Mouse (Mus musculus): Measurements from ENCODE around the gene Sepsecs.
A peak's percentile ranks its signal among the peaks of the same experiment; 100 is the strongest.
"Not testable (repeated sequence)": the region's sequence is repeated elsewhere in the genome, so short reads cannot be mapped to it uniquely, and the experiment has no call there.

Gene Sepsecs

DNA sequence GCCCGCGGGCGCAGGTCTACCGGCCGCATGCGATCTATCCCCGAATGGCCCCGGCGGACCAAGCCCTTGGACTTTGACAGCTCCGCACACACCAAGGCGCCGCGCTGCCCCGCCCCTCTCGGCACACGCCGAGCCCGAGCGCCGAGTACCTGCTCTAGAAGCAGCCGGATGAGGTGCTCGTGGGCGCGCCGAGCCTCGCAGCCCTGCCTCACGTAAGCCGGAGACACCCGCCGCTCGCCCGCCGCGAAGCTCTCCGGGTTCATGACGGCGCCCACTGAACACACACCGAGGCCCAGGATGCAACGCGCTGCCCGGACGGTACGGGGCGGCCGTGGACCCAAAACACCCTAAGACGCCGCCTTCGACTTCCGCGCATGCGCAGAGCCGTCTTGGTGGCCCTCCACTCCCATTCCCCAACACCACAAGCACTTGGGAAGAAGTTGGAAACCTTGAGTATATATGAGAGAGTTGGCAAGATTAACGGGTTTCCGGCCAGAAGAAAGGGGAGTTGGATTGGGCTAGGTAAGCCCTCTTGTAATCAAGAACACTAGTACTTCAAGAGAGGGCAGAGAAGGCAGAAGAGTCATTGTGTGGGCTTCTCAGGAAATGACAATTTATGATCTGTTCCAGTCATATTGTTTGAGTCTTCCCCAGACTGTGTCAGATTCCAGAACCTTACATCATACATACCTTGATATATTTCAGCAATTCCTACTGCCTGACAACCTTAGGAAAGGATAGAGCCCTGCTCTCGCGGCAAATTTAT is at the start of gene Sepsecs:
Sepsecs (minus strand) TSS at position 283 of the 766 bp plus-strand sequence.
- peak; percentile 82 to 91 for DNase-seq

- no peak for DNase-seq
These were observed 47.4 kb upstream of the Sepsecs start for GRCm38 (mm10) chr5:52716742-52717448.

- DNase-seq: no peak
These were observed 43.2 kb upstream of the Sepsecs start for GRCm38 (mm10) chr5:52712704-52713103.

DNA sequence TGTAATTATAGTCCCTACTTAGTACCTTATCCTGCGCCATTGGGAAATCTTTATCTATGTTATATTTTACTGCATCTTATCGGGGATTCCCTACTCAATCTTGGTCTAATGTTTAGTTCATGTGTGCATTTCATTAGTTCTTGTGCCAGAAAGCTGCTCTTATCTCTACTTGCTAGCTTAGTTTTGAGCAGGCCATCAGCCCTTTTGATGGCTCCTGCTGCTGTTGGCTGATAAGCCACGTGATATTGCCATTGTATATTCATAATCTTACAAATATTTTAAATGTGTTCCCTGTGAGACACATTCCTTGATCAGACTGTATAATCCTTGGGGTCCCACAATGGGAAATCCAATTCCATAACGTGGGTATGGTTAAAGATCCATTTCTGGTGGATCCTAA is 35.1 kb upstream of the Sepsecs start:
- DNase-seq: no peak

DNA sequence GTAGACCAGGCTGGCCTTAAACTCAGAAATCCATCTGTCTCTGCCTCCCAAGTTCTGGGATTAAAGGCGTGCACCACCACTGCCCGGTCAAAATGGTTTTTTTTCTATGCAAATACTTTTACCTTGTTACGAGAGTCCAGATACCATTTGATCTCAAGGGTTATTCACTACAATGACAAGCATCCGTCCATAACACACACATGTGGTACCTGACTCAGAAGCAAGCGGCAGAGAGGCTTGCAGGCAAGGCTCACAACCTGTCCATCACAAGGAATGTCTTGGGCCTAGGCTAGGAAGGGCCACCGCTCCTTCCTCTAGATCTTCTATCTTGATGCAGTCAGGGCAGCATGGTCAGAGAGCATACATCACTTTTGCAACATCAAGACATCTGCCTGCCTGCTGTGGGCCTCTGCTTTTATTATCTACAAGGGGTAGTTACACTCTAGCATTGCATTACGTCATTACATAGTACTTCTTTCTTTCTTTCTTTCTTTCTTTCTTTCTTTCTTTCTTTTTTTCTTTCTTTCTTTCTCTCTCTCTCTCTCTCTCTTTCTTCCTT is 28.5 kb upstream of the Sepsecs start:
- not testable (repeated sequence) for DNase-seq

DNA sequence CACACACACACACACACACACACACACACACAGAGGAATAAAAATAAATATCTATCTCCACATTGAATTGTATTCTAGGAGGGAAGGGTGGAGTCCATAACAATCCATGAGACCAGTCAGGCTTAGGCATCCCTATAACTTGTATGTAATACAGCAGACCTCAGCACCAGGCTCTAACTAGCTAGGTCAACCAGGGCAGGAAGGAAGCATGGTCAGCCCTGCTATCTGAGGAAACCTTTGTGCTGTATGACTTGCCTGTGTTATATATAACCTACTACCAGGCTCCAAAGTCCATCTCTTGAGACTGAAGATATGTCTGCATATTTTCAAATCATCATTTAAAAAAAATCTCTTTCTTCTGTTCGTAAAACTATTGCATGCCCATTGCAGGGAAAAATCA is 27.8 kb upstream of the Sepsecs start:
- no peak for DNase-seq

DNA sequence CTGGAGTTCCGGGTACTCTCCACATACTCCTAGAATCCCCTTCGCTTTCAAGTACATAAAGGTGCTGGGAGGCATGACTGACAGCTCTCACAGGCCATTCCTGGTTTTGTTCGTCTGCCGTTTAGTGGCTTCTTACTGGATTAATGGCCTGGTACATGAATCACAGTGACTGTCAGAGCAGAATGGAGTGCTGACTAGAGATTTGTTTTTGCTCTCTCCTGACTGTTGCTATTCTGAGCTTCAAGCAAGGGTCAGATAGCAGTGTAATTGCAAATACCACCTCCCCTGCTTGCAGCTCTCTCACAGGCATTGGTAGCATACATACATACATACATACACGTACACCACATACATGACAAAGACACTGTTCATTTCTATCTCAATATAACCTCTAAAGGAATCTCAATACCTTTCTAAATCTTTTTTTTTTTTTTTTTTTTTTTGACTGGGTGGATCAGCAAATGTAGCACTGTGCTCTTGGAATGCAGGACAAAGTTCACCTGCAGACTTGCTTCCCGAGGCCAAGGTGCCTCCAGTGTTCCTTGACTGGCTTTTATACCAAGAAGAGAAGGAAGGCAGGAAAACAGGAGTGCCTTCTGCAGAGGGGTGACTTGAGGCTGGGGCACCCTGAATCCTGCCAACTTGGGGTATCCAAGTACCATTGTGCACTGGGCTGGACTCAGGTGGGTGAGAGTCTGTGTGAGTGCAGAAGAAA is 18.4 kb upstream of the Sepsecs start:
- DNase-seq: no peak

DNA sequence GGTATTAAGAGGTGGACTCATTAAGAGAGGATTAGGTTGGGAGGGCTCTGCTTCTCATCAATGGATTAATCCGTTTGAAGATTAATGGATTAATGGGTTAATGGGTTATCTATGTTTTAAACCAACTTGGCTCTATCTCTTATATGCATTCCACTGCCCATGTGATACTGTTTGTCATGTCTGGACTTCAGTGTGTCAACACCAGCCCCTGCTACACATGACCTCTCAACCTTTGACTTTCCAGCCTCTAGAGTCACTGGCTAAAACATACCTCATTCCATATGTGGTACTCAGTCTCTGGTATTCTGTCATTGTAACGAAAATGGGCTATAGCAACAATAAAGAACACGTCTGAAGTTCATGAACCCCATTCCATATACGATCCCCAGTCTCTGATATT is 11.6 kb upstream of the Sepsecs start:
- no peak for DNase-seq

DNA sequence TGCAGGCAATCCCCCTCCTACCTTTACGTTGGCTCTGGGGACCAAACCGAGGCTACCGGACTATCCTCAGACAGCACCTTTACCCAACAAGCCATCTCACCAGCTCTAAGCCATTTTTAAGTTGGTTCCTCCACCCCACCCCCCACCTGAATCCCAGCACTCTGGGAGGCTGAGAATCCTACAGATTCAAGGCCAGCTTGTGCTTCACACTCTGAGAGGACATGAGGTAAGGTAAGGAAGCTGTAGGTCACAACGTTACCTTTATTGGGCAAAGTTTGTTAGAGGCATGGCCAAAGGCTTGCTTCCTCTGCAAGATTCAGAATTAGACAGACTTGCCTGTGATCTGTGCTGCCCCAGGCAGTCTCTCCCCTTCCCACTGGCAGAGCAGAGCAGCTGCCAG is 10.7 kb upstream of the Sepsecs start:
- DNase-seq: no peak

DNA sequence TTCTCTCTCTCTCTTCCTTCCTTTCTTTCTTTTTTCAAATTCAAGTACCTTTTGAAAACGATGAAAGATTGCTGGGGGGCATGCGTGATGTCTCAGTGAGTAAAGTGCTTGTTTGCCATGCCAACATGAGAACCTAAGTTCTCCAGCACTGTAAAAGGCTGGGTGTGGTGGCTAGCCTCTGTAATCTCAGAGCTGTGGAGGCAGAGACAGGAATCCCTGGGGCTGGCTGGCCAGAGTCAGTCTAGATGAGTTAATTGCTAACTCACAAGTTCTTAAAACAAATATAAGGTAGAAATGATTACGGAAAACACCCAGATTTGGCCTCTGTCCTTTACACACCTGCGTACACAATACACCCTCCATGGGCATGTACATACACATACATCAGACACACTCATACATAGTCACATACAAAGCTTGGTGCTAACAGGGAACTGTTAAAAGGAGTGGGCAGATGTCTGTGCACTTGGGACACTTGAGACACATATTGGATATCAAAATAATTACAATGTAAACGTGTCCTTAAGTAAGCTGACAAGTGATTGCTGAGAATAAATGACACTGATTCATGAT is 9.1 kb upstream of the Sepsecs start:
- no peak for DNase-seq

DNA sequence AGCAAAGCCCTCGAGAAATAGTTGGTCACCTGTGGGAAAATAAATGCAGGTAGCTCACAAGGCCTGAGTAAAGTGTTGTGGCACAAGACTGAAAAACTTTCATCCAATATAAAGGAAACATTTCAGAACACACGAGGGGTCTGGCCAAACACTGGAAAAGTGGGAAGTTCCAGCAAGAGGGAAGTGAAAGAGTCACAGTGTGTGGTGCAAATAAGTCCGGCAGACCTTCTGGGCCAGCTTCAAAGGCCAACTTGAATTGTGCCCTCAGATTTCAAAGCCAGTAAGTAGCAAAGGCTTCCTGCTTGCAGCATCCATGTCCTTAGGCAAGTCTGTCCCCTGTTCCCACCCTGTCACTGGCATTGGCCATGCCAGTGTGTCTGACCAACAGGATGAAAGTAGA is 7.6 kb upstream of the Sepsecs start:
- no peak for DNase-seq

DNA sequence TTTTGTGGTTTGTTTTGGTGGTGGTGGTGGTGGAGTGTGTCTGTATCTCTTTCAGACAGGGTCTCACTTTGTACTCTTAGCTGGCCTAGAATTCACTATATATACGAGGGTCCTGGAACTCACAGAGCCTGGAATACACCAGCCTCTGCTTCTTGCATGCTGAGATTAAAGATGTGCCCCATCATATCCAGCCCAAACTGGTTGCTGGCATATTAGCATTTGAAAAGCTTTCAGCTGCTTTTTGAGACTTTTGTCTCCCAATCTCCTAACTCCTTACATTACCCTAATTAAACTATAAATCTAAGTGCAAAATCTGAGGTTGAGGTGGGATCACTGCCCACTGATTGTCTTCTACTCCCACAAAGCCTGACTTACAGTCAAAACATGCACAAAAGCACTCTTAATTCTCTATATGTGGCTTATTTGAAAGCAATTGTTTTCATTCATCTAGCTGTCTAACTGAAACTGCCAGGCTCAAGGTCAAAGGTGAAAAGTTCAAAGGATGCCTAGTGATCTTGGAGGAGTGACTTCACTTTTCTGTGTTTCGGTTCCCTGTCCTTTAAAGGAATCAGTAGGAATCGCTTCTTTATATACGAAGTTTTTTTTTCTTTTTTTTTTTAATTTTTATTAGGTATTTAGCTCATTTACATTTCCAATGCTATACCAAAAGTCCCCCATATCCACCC is 5.0 kb upstream of the Sepsecs start:
- DNase-seq: no peak

- DNase-seq: no peak
These were observed 3.8 kb upstream of the Sepsecs start for GRCm38 (mm10) chr5:52673341-52673740.

DNA sequence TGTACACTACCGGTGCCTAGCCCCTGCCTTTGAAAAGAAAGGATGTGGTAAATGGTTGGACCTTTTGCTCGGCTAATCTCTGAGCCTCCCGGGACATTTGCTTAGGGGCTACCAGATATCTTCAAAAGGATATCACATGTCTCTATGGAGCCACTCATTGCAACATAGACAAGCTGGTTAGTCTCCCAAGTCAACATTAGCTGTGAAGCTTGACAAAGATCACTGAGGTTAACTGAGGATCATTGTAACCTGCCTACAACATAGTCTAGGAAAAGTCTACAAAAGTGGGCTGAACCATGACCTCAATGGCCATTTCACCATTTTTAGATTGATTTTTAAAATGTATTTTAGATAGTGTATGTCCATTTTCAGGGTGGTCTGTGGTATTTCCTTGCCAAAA is 1.2 kb upstream of the Sepsecs start:
- DNase-seq: no peak

DNA sequence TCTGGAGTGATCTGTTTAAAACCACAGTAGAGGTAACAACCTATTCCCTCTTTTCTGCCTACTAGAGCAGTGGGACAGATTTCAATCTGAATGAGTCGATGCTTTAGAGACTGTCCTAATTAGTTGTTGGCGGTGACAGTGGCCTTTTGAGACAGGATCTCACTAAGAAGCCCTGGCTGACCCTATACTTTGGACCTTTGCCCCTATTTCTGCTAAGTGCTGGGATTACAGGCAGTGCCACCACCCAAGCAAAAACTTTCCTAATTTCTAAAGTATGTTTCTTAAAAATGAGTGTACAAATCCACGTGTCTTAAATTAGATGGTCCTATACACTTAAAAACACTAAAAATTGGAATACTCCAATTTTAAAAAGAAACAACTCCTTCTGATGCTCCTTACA is 2.7 kb downstream of the Sepsecs start:
- DNase-seq: no peak

DNA sequence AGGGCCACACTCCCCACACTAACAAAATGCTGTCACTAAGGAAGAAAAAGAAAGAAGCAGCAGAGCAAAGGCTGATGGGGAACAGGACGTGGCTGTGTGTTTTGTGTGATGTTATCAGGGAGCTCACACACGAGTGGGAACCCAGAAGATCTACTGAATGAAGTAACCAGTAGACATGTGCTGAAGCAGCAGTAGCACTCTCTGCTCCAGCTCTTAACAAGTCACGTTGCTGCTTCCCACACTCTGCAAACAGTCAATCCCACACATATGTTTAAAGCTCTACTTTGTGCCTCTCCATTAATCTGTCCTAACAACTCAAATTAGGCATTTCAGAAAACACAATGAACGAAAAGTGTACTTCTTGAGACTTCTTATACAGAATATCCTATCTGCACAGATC is 11.6 kb downstream of the Sepsecs start:
- no peak for DNase-seq

DNA sequence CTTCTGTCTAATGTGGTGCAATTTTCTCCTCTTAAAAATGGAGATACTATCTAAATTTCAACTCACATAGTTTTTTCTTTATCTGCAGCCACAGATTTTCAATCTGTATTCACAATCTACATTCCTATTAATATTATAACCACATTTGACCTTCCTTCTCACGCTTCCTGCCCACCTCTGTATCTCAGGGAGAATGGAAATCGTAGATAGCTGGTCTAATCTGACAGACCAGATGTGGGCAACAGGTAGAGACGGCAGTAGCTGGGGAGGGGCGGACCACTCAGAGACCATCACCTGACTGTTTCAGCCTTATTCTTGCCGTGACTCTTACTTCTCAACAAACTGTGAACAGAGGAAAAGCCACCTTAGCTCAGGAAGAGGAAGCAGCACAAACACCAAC is 12.2 kb downstream of the Sepsecs start:
- DNase-seq: no peak

- DNase-seq: no peak
These were observed 13.5 kb downstream of the Sepsecs start for GRCm38 (mm10) chr5:52655992-52656391.

- no peak for DNase-seq
These were observed 14.5 kb downstream of the Sepsecs start for GRCm38 (mm10) chr5:52654961-52655360.

DNA sequence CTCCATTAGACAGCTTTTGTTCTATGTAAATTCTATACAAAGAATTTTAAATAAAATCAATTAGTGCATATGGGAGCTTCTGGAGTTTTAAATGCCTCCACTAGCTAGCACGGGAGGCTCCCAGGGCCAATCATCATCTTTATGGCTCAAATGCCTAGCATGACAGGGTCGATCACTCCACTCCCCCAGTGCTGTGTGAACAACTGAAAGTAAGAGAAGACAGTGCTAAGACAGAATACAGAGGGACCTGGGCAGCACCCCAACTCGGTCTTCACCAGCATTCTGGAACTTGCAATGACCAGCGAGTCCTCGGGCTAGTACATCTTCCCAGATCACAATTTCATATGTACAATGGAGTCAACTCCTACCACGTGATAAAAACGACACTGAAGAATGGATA is 16.9 kb downstream of the Sepsecs start:
- DNase-seq: no peak

DNA sequence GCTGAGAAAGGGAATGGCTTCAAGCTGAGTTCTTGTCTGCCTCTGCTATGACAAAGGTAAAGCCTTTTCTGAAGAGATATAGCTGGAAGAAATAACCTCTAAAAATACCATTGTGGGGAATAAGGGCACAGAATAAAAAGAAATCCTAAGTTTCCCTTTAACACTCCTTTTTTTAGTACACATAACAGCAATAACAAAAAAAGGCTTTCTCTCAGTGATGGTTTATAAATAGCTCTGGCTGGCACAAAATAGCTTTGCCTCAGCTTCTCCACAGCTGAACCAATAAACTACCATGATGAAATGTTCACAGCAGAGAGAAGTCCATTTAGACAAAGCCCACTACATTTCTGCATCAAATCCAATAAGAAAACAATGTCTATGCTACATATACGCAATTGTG is 17.4 kb downstream of the Sepsecs start:
- no peak for DNase-seq

All from spleen, adult 18-20 months (tissue).